Mouse (Mus musculus) ES-E14 (cell line): ENCODE results near the gene Gm10337.

Source experiments
- MAFK ChIP-seq: IDR thresholded peaks from 2 replicates; pipeline ENCODE4 v1.6.1; 2014; ENCODE audit warnings: mild to moderate bottlenecking, low read depth, low read length, inconsistent platforms; ENCODE audit not compliant: insufficient read depth
- ZC3H11A ChIP-seq: IDR thresholded peaks from 2 replicates; pipeline ENCODE4 v1.6.1; 2012; ENCODE audit warnings: low read depth, mild to moderate bottlenecking, inconsistent platforms, low read length, borderline replicate concordance

- TF ChIP-seq MAFK (no peak), ZC3H11A (no peak)
Observed at GRCm38 (mm10) chr15:102516293-102516692, 12.8 kb downstream of the Gm10337 start.
